Mouse (Mus musculus) kidney, postnatal 0 days (tissue): ENCODE measurements around the gene Padi3. TPM values are rescaled to one million over a fixed set of nuclear protein-coding genes. Genes with fewer than 3 reads are reported as not detected.

ENCODE experiments used
- ATAC-seq: fragments of 200-750 bp; cut with Nextera tagmentation; replicated peaks from 2 replicates; pipeline ENCODE4 v1.8.0; 2017; ENCODE audit warnings: low read depth, moderate number of reproducible peaks, moderate TSS enrichment, moderate library complexity; ENCODE audit not compliant: low FRiP score
- DNase-seq: peaks from one replicate; pipeline ENCODE4 v3.0.0-alpha.2; 2016; ENCODE audit warnings: low spot score
- H3K27ac ChIP-seq: fragments of 300-500 bp; sonication (generic); 2 replicates; pipeline ENCODE4 v1.5.1; 2014; ENCODE audit warnings: mild to moderate bottlenecking
- H3K27me3 ChIP-seq: fragments of 300-500 bp; sonication (generic); 2 replicates; pipeline ENCODE4 v1.6.1; 2014; ENCODE audit warnings: low read length, mixed read lengths; ENCODE audit not compliant: insufficient read depth
- H3K36me3 ChIP-seq: fragments of 300-500 bp; sonication (generic); 2 replicates; pipeline ENCODE4 v1.6.1; 2014; ENCODE audit warnings: low read length, mixed read lengths; ENCODE audit not compliant: insufficient read depth
- H3K4me1 ChIP-seq: fragments of 300-500 bp; sonication (generic); replicated peaks from 2 replicates; pipeline ENCODE4 v1.6.1; 2014; ENCODE audit warnings: antibody characterized with exemption, low read length, mixed read lengths; ENCODE audit not compliant: insufficient read depth
- H3K4me2 ChIP-seq: fragments of 300-500 bp; sonication (generic); 2 replicates; pipeline ENCODE4 v1.6.1; 2014; ENCODE audit warnings: mild to moderate bottlenecking, low read length, moderate library complexity, mixed read lengths
- H3K4me3 ChIP-seq: fragments of 300-500 bp; sonication (generic); replicated peaks from 2 replicates; pipeline ENCODE4 v1.5.1; 2014; ENCODE audit warnings: low read depth, low read length
- H3K9ac ChIP-seq: fragments of 300-500 bp; sonication (generic); 2 replicates; pipeline ENCODE4 v1.6.1; 2014; ENCODE audit warnings: low read depth, low read length
- H3K9me3 ChIP-seq: fragments of 300-500 bp; sonication (generic); replicated peaks from 2 replicates; pipeline ENCODE4 v1.6.1; 2016; ENCODE audit warnings: low read length, inconsistent platforms, mixed read lengths
- CTCF ChIP-seq: IDR thresholded peaks from 2 replicates; pipeline ENCODE4 v1.5.1; 2016; ENCODE audit warnings: antibody characterized with exemption, low read depth, mild to moderate bottlenecking, moderate library complexity
- WGBS: fragments of 180-500 bp; shearing (Covaris S2); extraction: QIAGEN DNeasy Blood & Tissue Kit; methylation state at CpG from one replicate; pipeline ENCODE4 v1.1.7; 2014; 5-methylcytosine and 5-hydroxymethylcytosine counted together
- polyA plus RNA-seq: library from polyadenylated mRNA; unstranded; fragments of >200 nt; fragmentation: Nextera tagmentation; extraction: Ambion mirVana; gene quantifications from 2 replicates; pipeline ENCODE4 v1.2.1, GENCODE M21; 2015

The Padi3 gene
- polyA plus RNA-seq, 1 experiment from 2014 or later, result 0.08 TPM

DNA sequence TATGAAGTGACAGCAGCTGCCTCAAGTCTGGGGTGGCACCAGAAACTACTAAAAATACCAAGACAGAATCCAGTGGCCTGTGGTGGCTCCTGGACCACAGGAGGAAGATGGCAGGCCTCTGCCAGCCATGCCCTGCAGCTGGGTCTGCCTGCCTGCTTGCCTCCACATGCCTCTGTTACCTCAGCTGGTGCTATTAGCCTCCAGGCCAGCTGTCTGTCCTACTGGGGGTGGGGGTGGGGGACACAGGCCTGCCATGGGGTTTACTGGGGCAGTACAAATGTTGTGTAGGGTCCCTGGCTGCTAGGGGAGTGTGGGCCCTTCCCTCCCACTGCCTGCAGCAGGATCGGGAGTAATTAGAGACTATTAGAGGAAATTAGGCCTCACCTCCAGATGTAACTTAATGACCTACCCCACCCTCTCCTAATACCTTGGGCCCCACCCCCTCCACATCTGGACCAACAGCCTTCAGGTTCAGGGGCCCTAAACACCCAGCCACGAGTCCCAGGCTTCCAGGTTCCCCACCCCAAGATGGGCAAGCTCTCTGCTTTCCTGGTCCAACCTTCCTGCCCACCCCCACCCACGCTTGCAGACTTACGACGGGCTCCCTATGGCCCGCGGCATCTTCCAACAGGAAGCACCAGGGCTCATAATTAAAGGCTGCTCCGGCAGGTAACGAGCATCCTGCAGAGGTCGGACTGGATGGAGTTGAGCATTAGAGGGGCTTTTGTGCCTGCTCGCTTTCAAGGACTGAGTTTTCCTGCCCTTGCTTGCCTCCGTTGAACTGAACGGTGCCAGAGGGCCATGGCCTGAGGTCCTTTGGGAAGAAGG, 3.1 kb upstream of the Padi3 start:
- Histone ChIP-seq H3K9me3 (no peaks in the 10 kb centered on the region), H3K4me1 (0 out of 2 replicates have a peak, but pooled peaks cover 7% of the 10 kb centered on the region), H3K27ac (peak overlapping the region; percentile 8; the same call in 1 of the 2 replicates), H3K36me3 (no peaks in the 10 kb centered on the region), H3K4me3 (peak overlapping the region; percentile 34), H3K4me2 (peak overlapping the region; percentile 61), H3K9ac (peak overlapping the region; percentile 35; the same call in 1 of the 2 replicates), H3K27me3 (no peaks in the 10 kb centered on the region)
- DNase-seq, result no peak
- ATAC-seq, result no peak
- no peak for TF ChIP-seq CTCF
- 10% methylated on average over 13 of the region's 13 CpGs for WGBS

DNA sequence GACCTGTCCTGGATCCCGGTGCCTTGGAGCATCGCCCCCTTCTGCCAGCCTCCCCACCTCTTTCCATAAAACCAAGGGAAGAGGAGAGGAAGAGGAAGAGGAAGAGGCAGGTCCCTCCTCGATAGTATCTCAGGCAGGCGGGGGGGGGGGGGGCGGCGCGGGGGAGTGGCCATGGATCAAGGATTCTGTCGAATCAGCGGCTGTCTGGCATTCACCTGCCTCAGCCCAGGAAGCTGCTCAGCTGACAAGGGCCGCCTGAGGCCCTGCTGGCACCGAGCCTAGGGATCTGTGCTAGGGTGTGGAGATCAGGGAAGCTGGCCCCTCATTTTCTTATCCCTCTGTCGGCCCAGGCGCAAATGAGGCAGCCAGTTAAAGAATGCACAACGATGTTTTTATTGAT, 2.2 kb upstream of the Padi3 start:
- H3K4me2 ChIP-seq, result no peak overlapping the region
- ATAC-seq, result no peak; the same call in 1 of the 2 replicates
- no peak for TF ChIP-seq CTCF
- H3K36me3 ChIP-seq, result no peaks in the 10 kb centered on the region
- H3K4me3 ChIP-seq, result no peak overlapping the region
- H3K9ac ChIP-seq, result no peak overlapping the region
- 19% methylated on average over 11 of the region's 14 CpGs for WGBS
- H3K27me3 ChIP-seq, result no peaks in the 10 kb centered on the region
- H3K9me3 ChIP-seq, result no peaks in the 10 kb centered on the region
- no peak for DNase-seq
- H3K27ac ChIP-seq, result no peak overlapping the region
- H3K4me1 ChIP-seq, result 0 out of 2 replicates have a peak, but pooled peaks cover 7% of the 10 kb centered on the region

DNA sequence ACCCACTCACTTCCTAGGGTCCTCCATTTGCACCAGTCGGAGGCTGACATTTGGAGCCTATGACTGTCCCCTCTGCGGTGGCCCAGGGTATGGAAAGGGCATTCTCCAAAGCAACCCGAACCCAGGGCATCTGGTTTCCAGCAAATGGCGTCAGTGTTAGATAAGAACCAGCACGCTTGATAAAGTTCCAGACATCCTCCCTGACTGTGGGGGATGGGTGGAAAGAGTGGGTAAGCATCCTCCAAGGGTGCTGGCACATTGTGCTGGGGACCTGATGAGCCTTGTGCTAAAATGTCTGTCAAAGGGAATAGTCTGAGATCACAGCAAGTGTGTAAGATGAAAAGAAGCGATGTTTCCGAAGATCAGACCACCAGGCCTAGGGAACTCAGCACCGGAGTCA, 1.7 kb upstream of the Padi3 start:
- no peak for ATAC-seq
- H3K27ac ChIP-seq, result no peak overlapping the region
- no peak for TF ChIP-seq CTCF
- WGBS, result 47% methylated on average over 8 of the region's 8 CpGs
- DNase-seq, result no peak
- H3K4me2 ChIP-seq, result no peak overlapping the region
- H3K4me3 ChIP-seq, result no peak overlapping the region
- no peaks in the 10 kb centered on the region for H3K36me3 ChIP-seq
- H3K9ac ChIP-seq, result no peak overlapping the region
- H3K27me3 ChIP-seq, result no peaks in the 10 kb centered on the region
- no peaks in the 10 kb centered on the region for H3K9me3 ChIP-seq
- 0 out of 2 replicates have a peak, but pooled peaks cover 7% of the 10 kb centered on the region for H3K4me1 ChIP-seq

DNA sequence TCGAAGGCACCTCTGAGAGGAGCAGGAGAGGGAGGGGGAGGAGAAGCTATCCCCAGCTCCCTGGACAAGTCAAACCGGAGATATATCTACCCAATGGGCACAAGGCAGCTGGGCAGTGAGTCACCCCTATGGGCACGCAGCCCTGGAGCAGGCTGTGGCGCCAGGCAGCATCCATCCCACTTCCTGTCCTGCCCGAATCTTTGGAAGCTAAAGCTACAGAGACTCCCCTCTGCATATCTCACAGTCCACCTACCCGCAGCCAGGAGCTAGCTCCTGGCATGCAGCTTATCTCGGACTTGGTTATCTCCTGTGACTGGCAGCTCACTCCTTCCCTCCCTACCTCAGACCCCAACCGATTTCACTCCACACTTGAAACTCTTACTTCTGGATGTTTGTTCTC, 1.3 kb downstream of the Padi3 start:
- WGBS, result 65% methylated on average over 8 of the region's 8 CpGs
- ATAC-seq, result no peak
- H3K9ac ChIP-seq, result no peak overlapping the region

DNA sequence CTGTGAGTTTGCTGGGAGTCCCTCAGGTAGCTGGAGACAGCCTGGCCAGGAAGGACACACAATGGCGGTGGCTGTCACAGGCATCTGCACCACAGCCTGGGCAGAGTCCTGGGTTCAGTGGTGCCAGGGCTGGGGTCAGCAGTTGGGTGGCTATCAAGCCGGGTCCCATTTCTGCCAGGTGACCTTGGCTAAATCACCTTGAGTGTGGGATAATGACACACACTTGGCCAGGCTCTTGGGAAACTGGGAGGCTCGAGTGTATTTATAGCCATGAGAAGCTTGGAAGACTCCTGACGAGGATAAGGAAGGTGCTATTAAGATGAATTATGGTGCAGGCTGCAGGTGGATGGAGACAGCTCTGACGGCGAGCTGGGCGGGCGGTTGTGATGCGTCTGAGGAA, 5.8 kb downstream of the Padi3 start:
- no peak overlapping the region for H3K9ac ChIP-seq
- 40% methylated on average over 9 of the region's 9 CpGs for WGBS
- ATAC-seq (no peak), DNase-seq (no peak)
- H3K27ac ChIP-seq, result no peak overlapping the region
- no peaks in the 10 kb centered on the region for H3K9me3 ChIP-seq
- H3K4me2 ChIP-seq, result no peak overlapping the region
- no peak for TF ChIP-seq CTCF
- no peaks in the 10 kb centered on the region for H3K4me1 ChIP-seq
- H3K27me3 ChIP-seq, result no peaks in the 10 kb centered on the region
- no peak overlapping the region for H3K4me3 ChIP-seq
- H3K36me3 ChIP-seq, result no peaks in the 10 kb centered on the region

More for the DNA sequence above, 1.3 kb downstream of the Padi3 start:
- H3K36me3 ChIP-seq, result no peaks in the 10 kb centered on the region
- H3K9me3 ChIP-seq, result no peaks in the 10 kb centered on the region
- DNase-seq, result no peak
- TF ChIP-seq CTCF, result no peak
- H3K27ac ChIP-seq, result no peak overlapping the region
- H3K4me3 ChIP-seq, result no peak overlapping the region
- no peak overlapping the region for H3K4me2 ChIP-seq
- H3K27me3 ChIP-seq, result no peaks in the 10 kb centered on the region
- H3K4me1 ChIP-seq, result 0 out of 2 replicates have a peak, but pooled peaks cover 5% of the 10 kb centered on the region

DNA sequence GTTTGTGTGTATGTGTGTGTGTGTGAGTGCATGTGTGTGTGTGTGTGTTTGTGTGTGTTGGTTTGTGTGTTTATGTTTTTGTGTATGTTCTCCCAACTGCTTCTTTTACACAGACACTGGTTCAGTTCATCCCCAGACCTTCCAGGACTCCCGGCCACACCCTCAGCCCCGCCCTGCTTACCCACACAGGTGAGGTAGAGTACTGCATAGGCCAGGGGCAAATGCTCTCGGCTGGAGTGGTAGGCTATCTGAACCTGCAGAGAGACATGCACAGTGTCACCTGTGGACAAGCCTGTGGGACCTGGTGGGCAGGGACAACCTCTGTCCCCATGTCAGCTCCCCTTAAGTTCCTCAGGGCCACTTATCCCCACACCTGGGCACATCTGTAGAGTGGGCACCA, 9.1 kb downstream of the Padi3 start:
- DNase-seq (no peak), ATAC-seq (no peak)
- no peaks in the 10 kb centered on the region for H3K4me1 ChIP-seq
- H3K27ac ChIP-seq, result no peak overlapping the region
- H3K4me3 ChIP-seq, result no peak overlapping the region
- no peak overlapping the region for H3K9ac ChIP-seq
- WGBS, result 71% methylated on average over 3 of the region's 3 CpGs
- H3K9me3 ChIP-seq, result no peaks in the 10 kb centered on the region
- H3K4me2 ChIP-seq, result no peak overlapping the region
- no peaks in the 10 kb centered on the region for H3K36me3 ChIP-seq
- no peak for TF ChIP-seq CTCF
- H3K27me3 ChIP-seq, result no peaks in the 10 kb centered on the region
